Mouse (Mus musculus) hindbrain, embryonic 15.5 days (tissue): ENCODE measurements around the gene Mvb12b. TPM values are rescaled to one million over a fixed set of nuclear protein-coding genes. Genes with fewer than 3 reads are reported as not detected.
A peak's percentile ranks its signal among the peaks of the same experiment; 100 is the strongest.

Experiments used
- ATAC-seq: fragments of 200-750 bp; cut with Nextera tagmentation; 2 replicates; pipeline ENCODE4 v1.8.0; 2017; ENCODE audit warnings: low read depth, moderate number of reproducible peaks, moderate TSS enrichment; ENCODE audit not compliant: low FRiP score
- H3K27ac ChIP-seq: fragments of 300-500 bp; sonication (generic); replicated peaks from 2 replicates; pipeline ENCODE4 v1.5.1; 2015; ENCODE audit warnings: mild to moderate bottlenecking, inconsistent platforms
- H3K27me3 ChIP-seq: fragments of 300-500 bp; sonication (generic); 2 replicates; pipeline ENCODE4 v1.6.1; 2015; ENCODE audit warnings: control low read depth, inconsistent platforms
- H3K36me3 ChIP-seq: fragments of 300-500 bp; sonication (generic); 2 replicates; pipeline ENCODE4 v1.6.1; 2015; ENCODE audit warnings: control low read depth, inconsistent platforms
- H3K4me1 ChIP-seq: fragments of 300-500 bp; sonication (generic); replicated peaks from 2 replicates; pipeline ENCODE4 v1.6.1; 2015; ENCODE audit warnings: control low read depth, inconsistent platforms
- H3K4me2 ChIP-seq: fragments of 300-500 bp; sonication (generic); 2 replicates; pipeline ENCODE4 v1.6.1; 2015; ENCODE audit warnings: moderate library complexity, mild to moderate bottlenecking, inconsistent platforms
- H3K4me3 ChIP-seq: fragments of 300-500 bp; sonication (generic); 2 replicates; pipeline ENCODE4 v1.5.1; 2015; ENCODE audit warnings: mild to moderate bottlenecking, inconsistent platforms
- H3K9ac ChIP-seq: fragments of 300-500 bp; sonication (generic); 2 replicates; pipeline ENCODE4 v1.6.1; 2015; ENCODE audit warnings: inconsistent platforms
- H3K9me3 ChIP-seq: fragments of 300-500 bp; sonication (generic); 2 replicates; pipeline ENCODE4 v1.6.1; 2016; ENCODE audit warnings: control low read depth, inconsistent platforms
- WGBS: fragments of 180-500 bp; shearing (Covaris S2); methylation state at CpG from one replicate; pipeline ENCODE4 v1.1.7; 2015; 5-methylcytosine and 5-hydroxymethylcytosine counted together
- polyA plus RNA-seq: library from polyadenylated mRNA; unstranded; fragments of >200 nt; fragmentation: Nextera tagmentation; extraction: Ambion mirVana; gene quantifications from 2 replicates; pipeline ENCODE4 v1.2.1, GENCODE M21; 2015

The Mvb12b gene
- polyA plus RNA-seq, 1 experiment from 2014 or later = 66.2 TPM

DNA sequence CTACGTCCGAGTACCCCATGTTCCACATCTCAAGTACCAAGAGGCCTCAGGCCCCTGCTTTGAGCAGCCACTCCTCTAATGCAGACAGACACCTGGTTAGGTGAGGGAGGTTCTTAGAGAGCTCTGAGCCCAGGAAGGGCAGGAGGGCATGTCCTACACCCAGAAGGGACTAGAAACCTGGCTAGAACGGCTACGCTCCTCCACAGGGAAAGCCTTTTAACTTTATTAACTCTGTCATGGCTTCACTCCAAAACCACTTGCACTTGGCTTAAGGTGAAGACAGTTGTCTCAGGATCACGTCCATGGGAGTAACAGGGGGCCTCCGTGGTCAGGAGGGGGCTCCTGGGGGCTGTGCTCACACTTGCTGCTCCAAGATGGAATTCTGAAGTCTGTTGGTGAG, 125.5 kb downstream of the Mvb12b start:
- Histone ChIP-seq H3K4me3 (no peak overlapping the region), H3K9me3 (no peaks in the 10 kb centered on the region), H3K4me1 (peaks cover 29% of the 10 kb centered on the region), H3K36me3 (0 out of 2 replicates have a peak, but pooled peaks cover 7% of the 10 kb centered on the region), H3K27ac (no peak overlapping the region), H3K4me2 (no peak overlapping the region), H3K9ac (no peak overlapping the region), H3K27me3 (no peaks in the 10 kb centered on the region)
- ATAC-seq = no peak
- WGBS = 76% methylated on average over 6 of the region's 6 CpGs

DNA sequence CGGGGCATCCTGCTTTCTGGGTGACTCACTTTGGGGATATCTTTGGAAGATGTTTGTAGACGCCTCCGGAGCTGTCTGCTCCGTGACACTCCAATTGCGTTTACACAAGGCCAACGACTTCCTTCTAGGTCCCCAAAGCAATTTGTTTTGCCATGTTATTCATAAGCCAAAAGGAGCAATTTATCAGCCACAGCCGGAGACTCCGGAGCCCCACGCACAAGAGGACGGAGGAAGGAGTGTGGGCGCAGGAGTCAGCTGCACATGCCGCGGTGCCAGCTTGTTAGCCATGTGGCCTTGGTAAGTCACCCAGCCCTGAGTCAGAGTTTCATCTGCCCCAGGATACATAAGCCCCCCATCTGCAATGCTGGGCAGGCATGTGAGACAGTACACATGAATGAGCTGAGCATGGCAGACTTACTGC, 127.2 kb downstream of the Mvb12b start:
- peak overlapping the region; percentile 63; the same call in 1 of the 2 replicates for H3K27ac ChIP-seq
- no peak overlapping the region for H3K9ac ChIP-seq
- 0 out of 2 replicates have a peak, but pooled peaks have one; percentile 17 for ATAC-seq
- peaks cover 38% of the 10 kb centered on the region for H3K4me1 ChIP-seq
- no peaks in the 10 kb centered on the region for H3K9me3 ChIP-seq
- no peak overlapping the region for H3K4me3 ChIP-seq
- H3K4me2 ChIP-seq = no peak overlapping the region
- 40% methylated on average over 13 of the region's 13 CpGs for WGBS
- H3K27me3 ChIP-seq = no peaks in the 10 kb centered on the region
- H3K36me3 ChIP-seq = 0 out of 2 replicates have a peak, but pooled peaks cover 7% of the 10 kb centered on the region

- Histone ChIP-seq H3K4me1 (peaks cover 49% of the 10 kb centered on the region), H3K36me3 (0 out of 2 replicates have a peak, but pooled peaks cover 7% of the 10 kb centered on the region), H3K4me3 (no peak overlapping the region), H3K27ac (peak overlapping the region; percentile 63), H3K4me2 (no peak overlapping the region), H3K27me3 (no peaks in the 10 kb centered on the region), H3K9me3 (no peaks in the 10 kb centered on the region), H3K9ac (no peak overlapping the region)
- ATAC-seq = no peak
- 25% methylated on average over 10 of the region's 10 CpGs for WGBS
These were observed 128.3 kb downstream of the Mvb12b start for GRCm38 (mm10) chr2:33759447-33759846.

DNA sequence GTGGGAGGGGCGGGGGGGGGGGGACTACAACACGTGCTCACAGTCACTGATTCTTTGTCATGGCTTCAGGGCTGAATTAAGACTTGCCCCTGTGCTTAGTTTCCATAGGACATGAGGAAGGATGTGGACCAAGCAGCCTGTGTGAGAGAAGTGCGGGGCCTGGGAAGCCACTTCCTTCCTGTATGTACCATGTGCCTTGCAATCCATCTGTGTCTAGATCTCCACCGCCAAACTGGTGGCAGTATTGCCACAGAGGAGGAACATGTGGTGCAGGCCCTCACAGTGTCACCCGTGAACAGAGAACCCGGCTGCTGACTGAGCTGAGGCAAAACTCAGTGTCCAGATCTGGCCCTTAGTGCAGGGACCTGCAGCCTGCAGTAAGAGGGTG, 132.1 kb downstream of the Mvb12b start:
- H3K27ac ChIP-seq = no peak overlapping the region
- ATAC-seq = no peak
- 48% methylated on average over 6 of the region's 6 CpGs for WGBS
- no peaks in the 10 kb centered on the region for H3K27me3 ChIP-seq
- no peaks in the 10 kb centered on the region for H3K36me3 ChIP-seq
- no peaks in the 10 kb centered on the region for H3K9me3 ChIP-seq
- H3K9ac ChIP-seq = no peak overlapping the region
- H3K4me1 ChIP-seq = peaks cover 72% of the 10 kb centered on the region
- H3K4me3 ChIP-seq = no peak overlapping the region
- H3K4me2 ChIP-seq = no peak overlapping the region

- H3K27me3 ChIP-seq = no peaks in the 10 kb centered on the region
- no peak overlapping the region for H3K4me3 ChIP-seq
- H3K4me1 ChIP-seq = peaks cover 66% of the 10 kb centered on the region
- no peak overlapping the region for H3K4me2 ChIP-seq
- H3K36me3 ChIP-seq = no peaks in the 10 kb centered on the region
- 61% methylated on average over 7 of the region's 7 CpGs for WGBS
- H3K27ac ChIP-seq = peak overlapping the region; percentile 79
- ATAC-seq = no peak
- no peaks in the 10 kb centered on the region for H3K9me3 ChIP-seq
- no peak overlapping the region for H3K9ac ChIP-seq
These were observed 132.6 kb downstream of the Mvb12b start for GRCm38 (mm10) chr2:33754980-33755632.

GRCm38 (mm10) chr2:33754317-33754633, 133.5 kb downstream of the Mvb12b start:
- Histone ChIP-seq H3K27ac (peak overlapping the region; percentile 79), H3K27me3 (no peaks in the 10 kb centered on the region), H3K36me3 (peaks cover 4% of the 10 kb centered on the region; the same call in 1 of the 2 replicates), H3K4me3 (no peak overlapping the region), H3K9ac (no peak overlapping the region), H3K9me3 (no peaks in the 10 kb centered on the region), H3K4me1 (peaks cover 58% of the 10 kb centered on the region), H3K4me2 (no peak overlapping the region)
- 61% methylated on average over 3 of the region's 3 CpGs for WGBS
- peak; percentile 47 for ATAC-seq

GRCm38 (mm10) chr2:33753630-33754316, 134.0 kb downstream of the Mvb12b start:
- H3K27ac ChIP-seq = peak overlapping the region; percentile 79
- no peak overlapping the region for H3K9ac ChIP-seq
- WGBS = 18% methylated on average over 15 of the region's 15 CpGs
- H3K4me2 ChIP-seq = no peak overlapping the region; the same call in 1 of the 2 replicates
- H3K27me3 ChIP-seq = no peaks in the 10 kb centered on the region
- H3K9me3 ChIP-seq = no peaks in the 10 kb centered on the region
- peak; percentile 78 for ATAC-seq
- H3K4me3 ChIP-seq = no peak overlapping the region
- peaks cover 9% of the 10 kb centered on the region; the same call in 1 of the 2 replicates for H3K36me3 ChIP-seq
- H3K4me1 ChIP-seq = peaks cover 53% of the 10 kb centered on the region

GRCm38 (mm10) chr2:33750611-33751010, 137.1 kb downstream of the Mvb12b start:
- ATAC-seq = no peak
- H3K27me3 ChIP-seq = no peaks in the 10 kb centered on the region
- no peak overlapping the region for H3K4me3 ChIP-seq
- peaks cover 11% of the 10 kb centered on the region; the same call in 1 of the 2 replicates for H3K36me3 ChIP-seq
- H3K9me3 ChIP-seq = no peaks in the 10 kb centered on the region
- H3K4me2 ChIP-seq = no peak overlapping the region
- no peak overlapping the region for H3K9ac ChIP-seq
- peaks cover 62% of the 10 kb centered on the region for H3K4me1 ChIP-seq
- no peak overlapping the region for H3K27ac ChIP-seq
- 85% methylated on average over 7 of the region's 7 CpGs for WGBS

- H3K9ac ChIP-seq = no peak overlapping the region
- 8% methylated on average over 5 of the region's 5 CpGs for WGBS
These were observed 141.3 kb downstream of the Mvb12b start for GRCm38 (mm10) chr2:33746471-33746870.

DNA sequence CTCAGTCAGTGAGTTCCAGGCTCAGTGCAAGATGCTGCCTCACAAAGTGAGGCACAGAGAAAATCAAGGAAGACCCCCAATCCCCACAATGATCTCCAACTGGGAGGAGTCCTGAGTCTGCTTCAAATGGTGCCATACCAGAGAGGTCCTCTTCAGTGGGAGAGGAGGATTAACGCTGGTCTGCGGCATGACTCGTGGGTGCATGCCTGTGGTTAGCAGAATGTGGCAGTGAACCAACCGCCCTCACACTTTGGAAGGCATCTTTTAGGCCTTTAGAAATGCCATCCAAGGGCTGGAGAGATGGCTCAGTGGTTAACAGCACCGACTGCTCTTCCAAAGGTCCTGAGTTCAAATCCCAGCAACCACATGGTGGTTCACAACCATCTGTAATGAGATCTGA, 142.0 kb downstream of the Mvb12b start:
- Histone ChIP-seq H3K4me3 (no peak overlapping the region), H3K27me3 (no peaks in the 10 kb centered on the region), H3K36me3 (peaks cover 13% of the 10 kb centered on the region; the same call in 1 of the 2 replicates), H3K9ac (no peak overlapping the region), H3K9me3 (no peaks in the 10 kb centered on the region), H3K4me1 (peaks cover 21% of the 10 kb centered on the region), H3K27ac (no peak overlapping the region), H3K4me2 (no peak overlapping the region)
- 93% methylated on average over 5 of the region's 5 CpGs for WGBS
- ATAC-seq = no peak

More at GRCm38 (mm10) chr2:33746471-33746870, 141.3 kb downstream of the Mvb12b start:
- H3K4me3 ChIP-seq = no peak overlapping the region
- ATAC-seq = peak; percentile 60
- H3K4me1 ChIP-seq = peaks cover 27% of the 10 kb centered on the region
- no peaks in the 10 kb centered on the region for H3K27me3 ChIP-seq
- H3K9me3 ChIP-seq = no peaks in the 10 kb centered on the region
- H3K27ac ChIP-seq = peak overlapping the region; percentile 68
- H3K36me3 ChIP-seq = peaks cover 13% of the 10 kb centered on the region; the same call in 1 of the 2 replicates
- no peak overlapping the region for H3K4me2 ChIP-seq

DNA sequence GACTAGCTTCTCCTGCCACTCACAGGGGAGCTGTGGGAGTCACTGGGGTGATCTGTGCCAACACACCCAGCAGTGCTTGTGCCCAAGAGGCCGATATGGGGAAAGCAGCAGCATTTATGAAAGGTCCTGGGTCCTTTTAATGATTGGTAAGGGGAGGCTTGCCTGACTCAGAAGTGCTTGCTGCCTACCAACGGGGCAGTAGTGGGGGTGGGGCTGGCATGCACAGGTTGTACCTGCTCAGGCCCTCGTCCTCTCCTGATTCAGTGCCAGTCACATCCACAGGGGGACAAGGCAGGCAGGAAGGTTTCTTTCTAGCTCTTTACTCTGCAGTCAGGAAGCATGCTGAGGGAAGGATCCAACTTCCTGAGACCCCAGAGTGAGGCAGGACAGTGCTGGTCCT, 150.6 kb downstream of the Mvb12b start:
- H3K4me3 ChIP-seq = no peak overlapping the region
- no peak overlapping the region for H3K27ac ChIP-seq
- H3K27me3 ChIP-seq = no peaks in the 10 kb centered on the region
- no peak overlapping the region for H3K4me2 ChIP-seq
- peaks cover 13% of the 10 kb centered on the region for H3K4me1 ChIP-seq
- H3K9me3 ChIP-seq = no peaks in the 10 kb centered on the region
- no peak for ATAC-seq
- H3K36me3 ChIP-seq = peaks cover 2% of the 10 kb centered on the region; the same call in 1 of the 2 replicates
- WGBS = 62% methylated on average over 3 of the region's 3 CpGs
- H3K9ac ChIP-seq = no peak overlapping the region

DNA sequence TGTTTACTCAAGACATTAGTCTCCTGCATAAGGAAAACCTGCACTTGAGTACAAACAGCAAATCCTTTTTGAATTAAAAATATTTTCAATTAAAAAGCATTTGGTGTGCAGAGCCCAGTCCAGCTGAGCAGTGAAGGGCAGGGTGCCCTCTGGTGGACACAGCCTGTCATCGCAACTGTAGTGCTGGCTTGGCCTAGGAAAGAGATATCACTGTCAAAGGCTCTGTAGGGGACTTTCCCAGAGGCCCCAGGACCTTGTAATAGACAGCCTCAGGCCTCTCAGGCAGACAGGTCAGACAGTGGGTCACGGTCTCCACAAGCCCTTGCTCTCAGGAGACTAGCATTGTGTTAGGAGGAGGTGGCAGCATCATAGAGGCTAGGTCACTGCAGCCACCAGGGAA, 151.0 kb downstream of the Mvb12b start:
- WGBS = 4% methylated on average over 2 of the region's 2 CpGs
- peaks cover 13% of the 10 kb centered on the region for H3K4me1 ChIP-seq
- no peaks in the 10 kb centered on the region for H3K27me3 ChIP-seq
- H3K36me3 ChIP-seq = peaks cover 5% of the 10 kb centered on the region; the same call in 1 of the 2 replicates
- H3K4me3 ChIP-seq = no peak overlapping the region
- no peak overlapping the region for H3K27ac ChIP-seq
- H3K4me2 ChIP-seq = no peak overlapping the region
- peak; percentile 23; the same call in 1 of the 2 replicates for ATAC-seq
- no peaks in the 10 kb centered on the region for H3K9me3 ChIP-seq
- H3K9ac ChIP-seq = no peak overlapping the region
